Mouse (Mus musculus): ENCODE data around the gene Olfr1288. TPM values are rescaled to one million over a fixed set of nuclear protein-coding genes. Genes with fewer than 3 reads are reported as not detected.

Olfr1288 gene
- total RNA-seq (2023): not detected

DNA sequence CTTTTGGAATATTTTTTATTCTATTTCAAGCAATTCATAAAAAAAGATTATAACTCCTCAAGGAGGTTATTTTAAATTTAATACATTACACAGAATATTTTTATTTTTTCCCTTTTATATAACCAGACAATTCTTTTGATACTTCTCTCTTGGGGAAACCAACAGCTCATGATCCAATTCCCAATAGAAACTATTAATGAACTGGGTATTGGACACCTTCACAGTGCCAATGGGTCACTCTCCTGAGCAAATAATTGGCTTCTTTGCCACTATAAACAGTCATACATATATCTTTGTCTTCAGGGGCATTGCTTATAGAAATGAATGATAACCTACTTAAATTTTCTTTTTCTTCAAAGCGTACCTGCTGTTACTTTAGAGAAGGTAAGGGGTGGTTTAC lies at the start of gene Olfr1288:
TSS of gene Olfr1288 (plus strand) at position 301 of the 400 bp plus-strand sequence.

DNA sequence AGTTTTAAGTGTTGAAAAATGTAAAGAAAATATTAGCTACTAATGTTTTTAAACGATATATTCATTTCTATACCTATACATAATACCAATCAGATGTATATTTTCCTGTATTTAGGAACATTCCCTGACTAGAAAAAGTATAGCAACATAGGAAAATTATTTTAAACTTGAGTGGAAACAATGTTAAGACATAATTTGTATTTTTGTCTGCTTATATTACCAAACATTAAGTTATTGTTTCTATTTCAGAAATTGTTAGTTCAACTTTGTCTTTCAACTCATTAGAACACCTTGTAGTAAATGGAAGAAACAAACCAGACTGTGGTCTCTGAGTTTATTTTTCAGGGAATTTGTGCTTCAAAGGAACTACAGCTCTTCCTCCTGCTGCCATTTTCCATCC lies 25.1 kb upstream of the Olfr1288 start, which contains the start of gene Olfr1287:
TSS of gene Olfr1287 (plus strand) at position 301 of the 400 bp plus-strand sequence.

DNA sequence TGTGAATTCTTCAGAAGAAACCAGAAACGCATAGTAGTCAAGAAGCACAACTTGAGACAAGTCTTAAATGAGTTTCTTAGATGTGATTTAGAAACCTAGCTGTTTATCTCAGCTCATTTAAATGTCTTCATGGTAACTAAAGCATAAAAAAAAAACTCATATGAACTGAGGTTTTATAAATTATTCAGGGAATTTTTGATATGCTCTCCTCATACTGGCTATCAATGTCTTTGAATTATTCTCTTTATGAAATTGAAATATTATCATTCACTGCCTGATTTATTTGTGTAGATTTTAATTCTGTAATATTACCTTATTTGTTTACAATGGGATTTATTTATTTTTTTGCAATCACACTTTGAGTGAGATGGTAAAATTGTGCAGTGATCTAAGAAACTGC lies 6.6 kb downstream of the Olfr1288 start, which contains the start of gene Olfr1289:
TSS of gene Olfr1289 (plus strand) at position 301 of the 400 bp plus-strand sequence.

DNA sequence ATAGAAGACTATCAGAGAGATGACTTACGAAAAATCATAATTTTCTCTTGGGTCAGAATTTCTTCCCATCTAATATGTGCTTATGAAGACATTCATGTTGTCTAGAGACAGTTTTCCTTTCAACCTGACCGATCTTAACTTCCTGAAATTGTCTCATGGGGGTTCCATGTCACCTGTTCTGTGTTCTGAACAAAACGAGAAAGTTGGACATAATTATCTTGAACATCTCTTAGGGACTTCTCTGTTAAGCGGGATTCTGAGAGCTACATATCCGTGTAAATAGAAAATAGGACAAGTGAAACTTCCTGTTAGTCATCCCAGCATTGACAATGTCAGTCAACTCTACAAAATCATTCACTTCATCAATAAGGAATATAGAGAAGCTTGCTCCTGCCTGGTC lies 19.8 kb downstream of the Olfr1288 start, which contains the start of gene Olfr1290:
TSS of gene Olfr1290 (minus strand) at position 101 of the 400 bp plus-strand sequence.

DNA sequence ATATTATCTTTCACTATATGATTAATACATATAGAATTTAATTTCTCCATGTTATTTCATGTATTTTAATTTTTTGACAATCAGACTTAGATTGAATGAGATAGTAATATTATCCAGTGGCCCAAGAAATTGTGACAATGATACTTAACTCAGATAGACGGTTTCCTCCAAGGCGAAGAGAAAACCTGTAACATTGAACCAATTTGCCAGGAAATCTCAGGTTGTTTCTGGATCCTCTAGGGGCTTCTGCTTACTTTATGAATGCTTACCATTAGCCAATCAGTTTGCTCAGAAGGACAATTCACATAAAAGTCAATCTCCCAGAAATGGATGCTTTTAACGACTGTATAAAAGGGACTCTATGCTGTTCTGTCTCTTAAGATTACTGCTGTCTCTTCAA lies 23.0 kb downstream of the Olfr1288 start, which contains the start of gene Olfr1291-ps1:
TSS of gene Olfr1291-ps1 (plus strand) at position 301 of the 400 bp plus-strand sequence.

DNA sequence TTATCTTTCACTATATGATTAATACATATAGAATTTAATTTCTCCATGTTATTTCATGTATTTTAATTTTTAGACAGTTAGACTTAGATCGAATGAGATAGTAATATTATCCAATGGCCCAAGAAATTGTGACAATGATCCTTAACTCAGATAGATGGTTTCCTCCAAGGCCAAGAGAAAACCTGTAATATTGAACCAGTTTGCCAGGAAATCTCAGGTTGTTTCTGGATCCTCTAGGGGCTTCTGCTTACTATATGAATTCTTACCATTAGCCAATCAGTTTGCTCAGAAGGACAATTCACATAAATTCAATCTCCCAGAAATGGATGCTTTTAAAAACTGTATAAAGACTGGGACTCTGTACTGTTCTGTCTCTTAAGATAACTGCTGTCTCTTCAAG lies 51.0 kb downstream of the Olfr1288 start, which contains the start of gene Olfr1293-ps:
TSS of gene Olfr1293-ps (plus strand) at position 301 of the 400 bp plus-strand sequence.

Other genes with a start within 250 kb of the Olfr1288 start
- not detected for gene 4930430A15Rik, start 244.5 kb upstream of the Olfr1288 start, total RNA-seq (2023)
- not detected for gene Olfr1275, start 238.8 kb upstream of the Olfr1288 start, total RNA-seq (2023)
- not detected for gene Olfr1276, start 219.6 kb upstream of the Olfr1288 start, total RNA-seq (2023)
- not detected for gene Olfr1277, start 200.0 kb upstream of the Olfr1288 start, total RNA-seq (2023)
- not detected for gene Olfr1278, start 184.0 kb upstream of the Olfr1288 start, total RNA-seq (2023)
- gene Olfr1279, start 173.5 kb upstream of the Olfr1288 start, total RNA-seq (2023): not detected
- not detected for gene Olfr1280, start 160.1 kb upstream of the Olfr1288 start, total RNA-seq (2023)
- gene Olfr1281, start 147.6 kb upstream of the Olfr1288 start, total RNA-seq (2023): not detected
- not detected for gene Olfr1282, start 138.0 kb upstream of the Olfr1288 start, total RNA-seq (2023)
- not detected for gene Olfr1283, start 107.3 kb upstream of the Olfr1288 start, total RNA-seq (2023)
- gene Olfr1284, start 98.6 kb upstream of the Olfr1288 start, total RNA-seq (2023): under 1 TPM in 1 of 2 experiments, not detected in 1; 0.20 TPM
- gene Olfr1286, start 51.0 kb upstream of the Olfr1288 start, total RNA-seq (2023): not detected
- not detected for gene Olfr1287, start 25.0 kb upstream of the Olfr1288 start, total RNA-seq (2023)
- not detected for gene Olfr1289, start 6.7 kb downstream of the Olfr1288 start, total RNA-seq (2023)
- gene Olfr1290, start 19.7 kb downstream of the Olfr1288 start, total RNA-seq (2023): not detected
- gene Olfr1291-ps1, start 23.1 kb downstream of the Olfr1288 start, total RNA-seq (2023): not detected
- gene Olfr1293-ps, start 51.1 kb downstream of the Olfr1288 start, total RNA-seq (2023): not detected
- gene Olfr1294, start 66.2 kb downstream of the Olfr1288 start, total RNA-seq (2023): not detected
- not detected for gene Olfr1295, start 95.6 kb downstream of the Olfr1288 start, total RNA-seq (2023)
- not detected for gene Olfr1297, start 152.4 kb downstream of the Olfr1288 start, total RNA-seq (2023)
- gene Olfr1298, start 175.1 kb downstream of the Olfr1288 start, total RNA-seq (2023): not detected
- gene Olfr1299, start 187.3 kb downstream of the Olfr1288 start, total RNA-seq (2023): not detected

Measured in neutrophil, adult 59 days (primary cell).